Mouse (Mus musculus): ENCODE data around the gene Smchd1. TPM values are rescaled to one million over a fixed set of nuclear protein-coding genes. Genes with fewer than 3 reads are reported as not detected.
"Not testable (repeated sequence)": the region's sequence is repeated elsewhere in the genome, so short reads cannot be mapped to it uniquely, and the experiment has no call there.

Smchd1 gene
- polyA plus RNA-seq, 1 experiment from 2014 or later: 34.9 TPM

- Histone ChIP-seq H3K27me3 (replicated peaks) (no peaks in the 10 kb centered on the region), H3K27ac (replicated peaks) (no peak overlapping the region), H3K9ac (no peak overlapping the region), H3K9me3 (no peaks in the 10 kb centered on the region), H3K36me3 (peaks cover 53% of the 10 kb centered on the region), H3K4me2 (no peak overlapping the region), H3K4me3 (no peak overlapping the region), H3K4me1 (no peaks in the 10 kb centered on the region)
- 92% methylated on average over 3 of the region's 3 CpGs for WGBS
- no peak for ATAC-seq (ENCODE audit: extremely low read depth, insufficient number of reproducible peaks, low FRiP score, low TSS enrichment)
These were observed 31.0 kb downstream of the Smchd1 start for GRCm38 (mm10) chr17:71444126-71444525.

GRCm38 (mm10) chr17:71443273-71443672, 31.9 kb downstream of the Smchd1 start:
- Histone ChIP-seq H3K9me3 (no peaks in the 10 kb centered on the region), H3K27ac (replicated peaks) (no peak overlapping the region), H3K4me2 (no peak overlapping the region), H3K4me3 (no peak overlapping the region), H3K9ac (no peak overlapping the region), H3K27me3 (replicated peaks) (no peaks in the 10 kb centered on the region), H3K36me3 (peaks cover 48% of the 10 kb centered on the region), H3K4me1 (no peaks in the 10 kb centered on the region)
- 83% methylated on average over 6 of the region's 6 CpGs for WGBS
- ATAC-seq (ENCODE audit: extremely low read depth, insufficient number of reproducible peaks, low FRiP score, low TSS enrichment): no peak

- H3K27me3 ChIP-seq (replicated peaks); H3K4me3 ChIP-seq; H3K4me2 ChIP-seq; H3K27ac ChIP-seq (replicated peaks); ATAC-seq (ENCODE audit: extremely low read depth, insufficient number of reproducible peaks, low FRiP score, low TSS enrichment); H3K9ac ChIP-seq; H3K4me1 ChIP-seq: not testable (repeated sequence)
- peaks cover 62% of the 10 kb centered on the region for H3K36me3 ChIP-seq
- H3K9me3 ChIP-seq: peaks cover 14% of the 10 kb centered on the region
- 96% methylated on average over 2 of the region's 2 CpGs for WGBS
These were observed 52.6 kb downstream of the Smchd1 start for GRCm38 (mm10) chr17:71422502-71422901.

- Histone ChIP-seq H3K36me3 (peaks cover 63% of the 10 kb centered on the region), H3K9me3 (peaks cover 14% of the 10 kb centered on the region)
- 82% methylated on average over 5 of the region's 5 CpGs for WGBS
- not testable (repeated sequence) for H3K4me2 ChIP-seq; H3K9ac ChIP-seq; H3K27me3 ChIP-seq (replicated peaks); ATAC-seq (ENCODE audit: extremely low read depth, insufficient number of reproducible peaks, low FRiP score, low TSS enrichment); H3K4me3 ChIP-seq; H3K27ac ChIP-seq (replicated peaks); H3K4me1 ChIP-seq
These were observed 55.7 kb downstream of the Smchd1 start for GRCm38 (mm10) chr17:71419448-71419847.

GRCm38 (mm10) chr17:71417008-71417407, 58.1 kb downstream of the Smchd1 start:
- 80% methylated on average over 1 of the region's 1 CpGs for WGBS
- no peak overlapping the region for H3K27ac ChIP-seq (replicated peaks)
- no peak for ATAC-seq (ENCODE audit: extremely low read depth, insufficient number of reproducible peaks, low FRiP score, low TSS enrichment)

GRCm38 (mm10) chr17:71387401-71387800, 87.7 kb downstream of the Smchd1 start:
- Histone ChIP-seq H3K27ac (replicated peaks) (no peak overlapping the region), H3K27me3 (replicated peaks) (no peaks in the 10 kb centered on the region), H3K4me3 (no peak overlapping the region), H3K4me1 (no peaks in the 10 kb centered on the region), H3K36me3 (peaks cover 49% of the 10 kb centered on the region), H3K4me2 (no peak overlapping the region), H3K9me3 (no peaks in the 10 kb centered on the region), H3K9ac (no peak overlapping the region)
- ATAC-seq (ENCODE audit: extremely low read depth, insufficient number of reproducible peaks, low FRiP score, low TSS enrichment): no peak
- WGBS: 81% methylated on average over 3 of the region's 3 CpGs

More at GRCm38 (mm10) chr17:71417008-71417407, 58.1 kb downstream of the Smchd1 start:
- Histone ChIP-seq H3K9ac (no peak overlapping the region), H3K27me3 (replicated peaks) (no peaks in the 10 kb centered on the region), H3K4me2 (no peak overlapping the region), H3K36me3 (peaks cover 53% of the 10 kb centered on the region), H3K9me3 (peaks cover 7% of the 10 kb centered on the region), H3K4me3 (no peak overlapping the region), H3K4me1 (no peaks in the 10 kb centered on the region)

- Histone ChIP-seq H3K27me3 (replicated peaks) (no peaks in the 10 kb centered on the region), H3K9ac (no peak overlapping the region), H3K4me1 (no peaks in the 10 kb centered on the region), H3K4me3 (no peak overlapping the region), H3K27ac (replicated peaks) (no peak overlapping the region), H3K36me3 (peaks cover 50% of the 10 kb centered on the region), H3K9me3 (no peaks in the 10 kb centered on the region), H3K4me2 (no peak overlapping the region)
- WGBS: 96% methylated on average over 14 of the region's 14 CpGs
- no peak for ATAC-seq (ENCODE audit: extremely low read depth, insufficient number of reproducible peaks, low FRiP score, low TSS enrichment)
These were observed 94.8 kb downstream of the Smchd1 start for GRCm38 (mm10) chr17:71380346-71380745.

- no peak for ATAC-seq (ENCODE audit: extremely low read depth, insufficient number of reproducible peaks, low FRiP score, low TSS enrichment)
- Histone ChIP-seq H3K4me1 (no peaks in the 10 kb centered on the region), H3K9ac (no peak overlapping the region), H3K4me3 (no peak overlapping the region), H3K36me3 (peaks cover 66% of the 10 kb centered on the region), H3K9me3 (no peaks in the 10 kb centered on the region), H3K27me3 (replicated peaks) (no peaks in the 10 kb centered on the region), H3K27ac (replicated peaks) (no peak overlapping the region), H3K4me2 (no peak overlapping the region)
- WGBS: 81% methylated on average over 4 of the region's 4 CpGs
These were observed 97.2 kb downstream of the Smchd1 start for GRCm38 (mm10) chr17:71377901-71378300.

- peaks cover 86% of the 10 kb centered on the region for H3K36me3 ChIP-seq
- no peaks in the 10 kb centered on the region for H3K9me3 ChIP-seq
- H3K4me2 ChIP-seq: no peak overlapping the region
- no peaks in the 10 kb centered on the region for H3K4me1 ChIP-seq
- 91% methylated on average over 3 of the region's 3 CpGs for WGBS
- H3K9ac ChIP-seq: no peak overlapping the region
- no peak for ATAC-seq (ENCODE audit: extremely low read depth, insufficient number of reproducible peaks, low FRiP score, low TSS enrichment)
- no peaks in the 10 kb centered on the region for H3K27me3 ChIP-seq (replicated peaks)
- H3K27ac ChIP-seq (replicated peaks): no peak overlapping the region
- no peak overlapping the region for H3K4me3 ChIP-seq
These were observed 119.6 kb downstream of the Smchd1 start for GRCm38 (mm10) chr17:71355526-71355925.

- H3K36me3 ChIP-seq: peaks cover 85% of the 10 kb centered on the region
- 91% methylated on average over 11 of the region's 11 CpGs for WGBS
- no peak for ATAC-seq (ENCODE audit: extremely low read depth, insufficient number of reproducible peaks, low FRiP score, low TSS enrichment)
- no peaks in the 10 kb centered on the region for H3K9me3 ChIP-seq
- no peaks in the 10 kb centered on the region for H3K27me3 ChIP-seq (replicated peaks)
- H3K4me2 ChIP-seq: no peak overlapping the region
- H3K4me1 ChIP-seq: no peaks in the 10 kb centered on the region
- no peak overlapping the region for H3K4me3 ChIP-seq
- H3K9ac ChIP-seq: no peak overlapping the region
- no peak overlapping the region for H3K27ac ChIP-seq (replicated peaks)
These were observed 120.9 kb downstream of the Smchd1 start for GRCm38 (mm10) chr17:71354205-71354604.

GRCm38 (mm10) chr17:71348188-71348587, 127.0 kb downstream of the Smchd1 start:
- 86% methylated on average over 3 of the region's 3 CpGs for WGBS
- no peaks in the 10 kb centered on the region for H3K27me3 ChIP-seq (replicated peaks)
- peaks cover 97% of the 10 kb centered on the region for H3K36me3 ChIP-seq
- no peak overlapping the region for H3K4me3 ChIP-seq
- no peak overlapping the region for H3K9ac ChIP-seq
- H3K4me2 ChIP-seq: no peak overlapping the region
- H3K4me1 ChIP-seq: no peaks in the 10 kb centered on the region
- no peak overlapping the region for H3K27ac ChIP-seq (replicated peaks)
- no peak for ATAC-seq (ENCODE audit: extremely low read depth, insufficient number of reproducible peaks, low FRiP score, low TSS enrichment)
- no peaks in the 10 kb centered on the region for H3K9me3 ChIP-seq

GRCm38 (mm10) chr17:71342006-71342405, 133.1 kb downstream of the Smchd1 start:
- Histone ChIP-seq H3K4me3 (no peak overlapping the region), H3K36me3 (peaks cover 49% of the 10 kb centered on the region), H3K4me2 (no peak overlapping the region), H3K4me1 (no peaks in the 10 kb centered on the region), H3K27ac (replicated peaks) (no peak overlapping the region), H3K9me3 (no peaks in the 10 kb centered on the region), H3K27me3 (replicated peaks) (no peaks in the 10 kb centered on the region), H3K9ac (no peak overlapping the region)
- no peak for ATAC-seq (ENCODE audit: extremely low read depth, insufficient number of reproducible peaks, low FRiP score, low TSS enrichment)
- WGBS: 83% methylated on average over 3 of the region's 3 CpGs
